Mouse (Mus musculus): ENCODE data around the gene Samm50.

DNA sequence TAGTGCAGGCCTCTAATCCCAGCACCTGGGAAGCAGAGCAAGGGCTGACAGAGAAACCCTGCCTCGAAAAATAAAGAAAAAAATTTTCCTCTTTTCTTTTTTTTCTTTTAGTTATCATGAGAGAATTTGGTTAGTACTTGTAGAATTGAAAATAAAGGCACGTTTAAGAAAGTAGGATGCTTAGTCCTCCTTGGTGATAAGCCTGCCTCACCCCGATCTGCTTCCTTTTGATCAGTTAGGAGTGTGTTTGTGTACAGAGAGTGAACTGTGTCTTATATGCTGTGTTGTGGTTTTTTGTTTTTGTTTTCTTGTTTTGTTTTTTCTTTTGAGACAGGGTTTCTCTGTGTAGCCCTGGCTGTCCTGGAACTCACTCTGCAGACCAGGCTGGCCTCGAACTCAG, 15.3 kb downstream of the Samm50 start:
- TF ChIP-seq CTCF (IDR thresholded peaks at IDR 0.05; ENCODE audit: control insufficient read depth, insufficient read depth, low read length) (no peak), POLR2A (IDR thresholded peaks at IDR 0.05; ENCODE audit: borderline replicate concordance, control insufficient read depth, low read depth, low read length) (no peak)
